Mouse (Mus musculus) heart, postnatal 0 days (tissue): ENCODE measurements around the gene Dhrs1. TPM values are rescaled to one million over a fixed set of nuclear protein-coding genes. Genes with fewer than 3 reads are reported as not detected.

ENCODE experiments used
- ATAC-seq: fragments of 200-750 bp; cut with Nextera tagmentation; 2 replicates; pipeline ENCODE4 v1.8.0; 2017; ENCODE audit warnings: low read depth, moderate number of reproducible peaks, moderate library complexity; ENCODE audit not compliant: insufficient read depth
- DNase-seq: peaks from one replicate; pipeline ENCODE4 v3.0.0-alpha.2; 2016; ENCODE audit warnings: low spot score
- H3K27ac ChIP-seq: fragments of 300-500 bp; sonication (generic); 2 replicates; pipeline ENCODE4 v1.5.1; 2014; ENCODE audit warnings: low read depth, mild to moderate bottlenecking
- H3K27me3 ChIP-seq: fragments of 300-500 bp; sonication (generic); 2 replicates; pipeline ENCODE4 v1.6.1; 2014; ENCODE audit warnings: low read length, mixed read lengths; ENCODE audit not compliant: control insufficient read depth, insufficient read depth
- H3K36me3 ChIP-seq: fragments of 300-500 bp; sonication (generic); replicated peaks from 2 replicates; pipeline ENCODE4 v1.6.1; 2014; ENCODE audit warnings: low read length, mixed read lengths; ENCODE audit not compliant: control insufficient read depth, insufficient read depth
- H3K4me1 ChIP-seq: fragments of 300-500 bp; sonication (generic); 2 replicates; pipeline ENCODE4 v1.6.1; 2014; ENCODE audit warnings: antibody characterized with exemption; ENCODE audit not compliant: control insufficient read depth, insufficient read depth
- H3K4me2 ChIP-seq: fragments of 300-500 bp; sonication (generic); 2 replicates; pipeline ENCODE4 v1.6.1; 2014; ENCODE audit warnings: low read depth, mild to moderate bottlenecking, low read length, moderate library complexity
- H3K4me3 ChIP-seq: fragments of 300-500 bp; sonication (generic); 2 replicates; pipeline ENCODE4 v1.5.1; 2014; ENCODE audit warnings: low read depth, low read length
- H3K9ac ChIP-seq: fragments of 300-500 bp; sonication (generic); replicated peaks from 2 replicates; pipeline ENCODE4 v1.6.1; 2014; ENCODE audit warnings: low read depth, low read length, mixed read lengths
- H3K9me3 ChIP-seq: fragments of 300-500 bp; sonication (generic); replicated peaks from 2 replicates; pipeline ENCODE4 v1.6.1; 2016; ENCODE audit warnings: low read length; ENCODE audit not compliant: control insufficient read depth
- CTCF ChIP-seq: IDR thresholded peaks from 2 replicates; pipeline ENCODE4 v1.5.1; 2016; ENCODE audit warnings: antibody characterized with exemption, control low read depth, low read depth
- EP300 ChIP-seq: IDR thresholded peaks from 2 replicates; pipeline ENCODE4 v1.6.1; 2016; ENCODE audit warnings: antibody characterized with exemption, low read depth
- WGBS: fragments of 180-500 bp; shearing (Covaris S2); extraction: QIAGEN DNeasy Blood & Tissue Kit; methylation state at CpG from one replicate; pipeline ENCODE4 v1.1.7; 2014; 5-methylcytosine and 5-hydroxymethylcytosine counted together
- polyA plus RNA-seq: library from polyadenylated mRNA; unstranded; fragments of >200 nt; fragmentation: Nextera tagmentation; extraction: Ambion mirVana; gene quantifications from 2 replicates; pipeline ENCODE4 v1.2.1, GENCODE M21; 2015
- total RNA-seq: library from RNA; depleted of rRNA; stranded (reverse); fragments of >200 nt; gene quantifications from 2 replicates; pipeline ENCODE4 v1.2.3, GENCODE M21; 2014; ENCODE audit warnings: low replicate concordance

Dhrs1 gene
- total and polyA plus RNA-seq, 2 experiments from 2014 or later = 58.1 to 65.0 TPM

DNA sequence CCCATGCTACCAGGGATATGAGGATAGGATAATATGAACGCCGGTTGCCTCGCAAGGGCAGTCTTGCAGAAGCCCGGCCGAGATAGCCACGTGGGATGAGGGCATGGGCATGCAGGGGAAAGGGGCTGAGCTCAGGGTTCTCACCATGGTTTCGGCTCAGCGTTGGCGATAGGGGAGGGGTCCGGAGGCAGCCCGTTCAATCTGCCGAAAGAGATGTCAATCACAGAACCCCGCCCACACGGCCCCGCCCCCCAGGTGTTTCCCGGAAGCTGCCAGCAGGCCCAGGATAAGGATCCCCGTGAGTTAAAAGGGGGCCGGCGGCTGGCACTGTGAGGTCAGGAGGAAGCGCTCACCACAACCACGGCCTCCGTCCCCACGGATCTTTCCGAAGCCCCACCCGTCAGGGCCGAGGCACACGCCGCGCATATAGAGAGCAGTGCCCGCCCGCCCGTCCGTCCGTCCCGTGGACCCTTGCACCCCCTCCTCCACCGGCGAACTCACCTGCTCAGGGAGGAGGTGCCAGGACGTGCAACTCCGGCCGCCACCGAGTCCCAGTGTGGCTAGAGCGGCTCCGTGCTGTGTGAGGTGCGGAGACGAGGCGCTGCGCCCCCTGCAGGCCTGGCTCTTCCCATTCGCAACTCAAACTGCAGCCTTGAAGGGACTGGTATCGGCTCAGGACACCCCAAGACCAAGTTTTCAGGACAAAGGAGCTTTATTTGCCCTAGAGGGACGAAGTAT, 23.6 kb downstream of the Dhrs1 start, which contains the start of gene Rabggta:
Gene Rabggta, minus strand, starts transcription at position 564 of the 738 bp plus-strand sequence.
- no peak for TF ChIP-seq EP300
- peak; percentile 90 for TF ChIP-seq CTCF
- peak; percentile 92 for ATAC-seq
- H3K36me3 ChIP-seq = peaks cover 8% of the 10 kb centered on the region

GRCm38 (mm10) chr14:55721076-55721475, 24.4 kb downstream of the Dhrs1 start:
- Histone ChIP-seq H3K27ac (no peak overlapping the region), H3K4me3 (peak overlapping the region; percentile 80), H3K27me3 (no peaks in the 10 kb centered on the region), H3K9me3 (no peaks in the 10 kb centered on the region), H3K4me1 (no peaks in the 10 kb centered on the region; the same call in 1 of the 2 replicates), H3K9ac (no peak overlapping the region), H3K4me2 (peak overlapping the region; percentile 68), H3K36me3 (peaks cover 16% of the 10 kb centered on the region)
- TF ChIP-seq EP300 = no peak
- TF ChIP-seq CTCF = no peak
- DNase-seq (no peak), ATAC-seq (no peak)
- 91% methylated on average over 6 of the region's 6 CpGs for WGBS

More for the DNA sequence above, 23.6 kb downstream of the Dhrs1 start, which contains the start of gene Rabggta:
- H3K9me3 ChIP-seq = no peaks in the 10 kb centered on the region
- peak within 1 kb of the TSS; percentile 70 for H3K9ac ChIP-seq
- no peaks in the 10 kb centered on the region for H3K27me3 ChIP-seq
- under 1% methylated on average over 49 of the region's 50 CpGs for WGBS
- peak within 1 kb of the TSS; percentile 68 for H3K4me2 ChIP-seq
- no peaks in the 10 kb centered on the region; the same call in 1 of the 2 replicates for H3K4me1 ChIP-seq
- H3K27ac ChIP-seq = peak within 1 kb of the TSS; percentile 75
- peak; percentile 87 for DNase-seq
- peak within 1 kb of the TSS; percentile 80 for H3K4me3 ChIP-seq

- ATAC-seq (no peak), DNase-seq (no peak)
- no peak overlapping the region for H3K27ac ChIP-seq
- H3K36me3 ChIP-seq = peaks cover 17% of the 10 kb centered on the region
- H3K4me3 ChIP-seq = no peak overlapping the region
- 94% methylated on average over 12 of the region's 12 CpGs for WGBS
- no peaks in the 10 kb centered on the region; the same call in 1 of the 2 replicates for H3K4me1 ChIP-seq
- TF ChIP-seq CTCF (no peak), EP300 (no peak)
- H3K9me3 ChIP-seq = no peaks in the 10 kb centered on the region
- H3K4me2 ChIP-seq = no peak overlapping the region
- no peak overlapping the region for H3K9ac ChIP-seq
- no peaks in the 10 kb centered on the region for H3K27me3 ChIP-seq
Measured at GRCm38 (mm10) chr14:55720666-55721065, 24.8 kb downstream of the Dhrs1 start.

GRCm38 (mm10) chr14:55719737-55720136, 25.8 kb downstream of the Dhrs1 start:
- Histone ChIP-seq H3K9ac (no peak overlapping the region), H3K9me3 (no peaks in the 10 kb centered on the region), H3K27ac (no peak overlapping the region), H3K4me3 (no peak overlapping the region), H3K4me2 (no peak overlapping the region), H3K27me3 (no peaks in the 10 kb centered on the region), H3K36me3 (peaks cover 17% of the 10 kb centered on the region), H3K4me1 (no peaks in the 10 kb centered on the region; the same call in 1 of the 2 replicates)
- WGBS = 91% methylated on average over 6 of the region's 6 CpGs
- TF ChIP-seq EP300 (no peak), CTCF (no peak)
- ATAC-seq = no peak
- DNase-seq = no peak

DNA sequence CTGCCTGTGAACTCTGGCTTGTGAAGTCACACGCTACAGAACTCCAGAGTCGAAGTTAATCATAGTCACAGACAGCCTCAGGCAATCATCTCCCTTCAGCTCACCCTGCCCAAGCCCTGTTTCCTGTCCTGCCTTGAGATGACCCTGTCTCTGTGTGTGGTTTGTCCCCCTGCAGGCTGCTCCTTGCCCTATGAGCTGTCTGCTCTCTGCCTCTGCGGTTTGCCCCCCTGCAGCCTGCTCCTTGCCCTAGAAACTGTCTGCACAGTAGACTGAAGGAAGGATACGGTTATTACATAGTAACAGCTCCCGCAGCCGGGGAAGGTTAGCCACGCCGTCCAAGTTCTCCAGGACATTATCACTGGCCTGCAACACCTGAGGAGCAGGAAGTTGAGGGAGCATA, 28.6 kb downstream of the Dhrs1 start:
- TF ChIP-seq EP300 (no peak), CTCF (no peak)
- peaks cover 17% of the 10 kb centered on the region for H3K36me3 ChIP-seq
- H3K4me2 ChIP-seq = no peak overlapping the region
- no peak overlapping the region for H3K27ac ChIP-seq
- H3K4me3 ChIP-seq = no peak overlapping the region
- peaks cover 19% of the 10 kb centered on the region for H3K27me3 ChIP-seq
- ATAC-seq (no peak), DNase-seq (no peak)
- WGBS = 81% methylated on average over 8 of the region's 8 CpGs
- no peaks in the 10 kb centered on the region; the same call in 1 of the 2 replicates for H3K4me1 ChIP-seq
- H3K9me3 ChIP-seq = no peaks in the 10 kb centered on the region
- no peak overlapping the region for H3K9ac ChIP-seq
